Mouse (Mus musculus): ENCODE data around the gene Kctd12.

Kctd12 gene

GRCm38 (mm10) chr14:102962019-102962418 is 20.4 kb downstream of the Kctd12 start:
- no peak for DNase-seq

DNA sequence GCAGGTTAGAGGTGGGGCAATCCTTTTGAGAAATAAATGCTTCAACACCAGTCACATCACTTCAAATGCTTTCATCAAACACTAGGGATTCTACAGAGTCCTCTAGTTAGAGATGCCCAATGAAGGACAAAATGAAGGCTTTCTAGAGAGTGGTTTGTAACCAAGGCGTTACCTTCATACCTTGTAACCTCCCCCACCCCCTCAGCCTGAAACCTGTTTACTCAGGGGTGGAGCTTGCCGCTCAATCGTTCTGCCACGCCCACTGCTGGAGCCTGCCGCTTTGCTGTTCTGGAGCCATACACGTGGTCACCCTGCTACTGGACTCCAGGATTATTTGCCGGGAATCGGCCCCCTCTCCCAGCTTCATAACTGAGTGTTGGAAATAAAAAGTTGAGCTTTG is 28.9 kb downstream of the Kctd12 start:
- no peak for DNase-seq

GRCm38 (mm10) chr14:102951974-102952373 is 30.5 kb downstream of the Kctd12 start:
- no peak for DNase-seq

DNA sequence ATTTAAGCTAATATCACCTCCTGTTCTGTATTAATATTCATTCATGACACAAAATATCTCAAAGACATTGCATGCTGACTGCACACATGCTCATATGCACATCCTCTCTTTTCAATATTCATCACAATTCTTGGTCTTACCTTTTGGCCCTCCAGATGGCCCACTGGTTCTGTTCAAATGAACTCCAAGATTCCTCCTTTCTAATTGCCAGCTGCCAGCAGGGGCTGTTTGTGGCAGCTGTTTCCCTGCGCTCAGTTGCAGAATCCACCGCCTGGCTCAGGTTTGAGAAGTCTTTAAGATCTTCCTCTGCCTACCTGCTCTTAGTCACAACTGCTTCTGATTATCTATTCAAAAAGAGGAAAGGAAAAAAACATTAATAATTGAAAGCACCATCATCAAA is 34.6 kb downstream of the Kctd12 start:
- no peak for DNase-seq

GRCm38 (mm10) chr14:102942222-102942843 is 40.1 kb downstream of the Kctd12 start:
- DNase-seq = no peak

- DNase-seq = no peak
These were observed 47.6 kb downstream of the Kctd12 start for GRCm38 (mm10) chr14:102934878-102935277.

- no peak for DNase-seq
These were observed 51.5 kb downstream of the Kctd12 start for GRCm38 (mm10) chr14:102930933-102931332.

GRCm38 (mm10) chr14:102929545-102929944 is 52.9 kb downstream of the Kctd12 start:
- no peak for DNase-seq

DNA sequence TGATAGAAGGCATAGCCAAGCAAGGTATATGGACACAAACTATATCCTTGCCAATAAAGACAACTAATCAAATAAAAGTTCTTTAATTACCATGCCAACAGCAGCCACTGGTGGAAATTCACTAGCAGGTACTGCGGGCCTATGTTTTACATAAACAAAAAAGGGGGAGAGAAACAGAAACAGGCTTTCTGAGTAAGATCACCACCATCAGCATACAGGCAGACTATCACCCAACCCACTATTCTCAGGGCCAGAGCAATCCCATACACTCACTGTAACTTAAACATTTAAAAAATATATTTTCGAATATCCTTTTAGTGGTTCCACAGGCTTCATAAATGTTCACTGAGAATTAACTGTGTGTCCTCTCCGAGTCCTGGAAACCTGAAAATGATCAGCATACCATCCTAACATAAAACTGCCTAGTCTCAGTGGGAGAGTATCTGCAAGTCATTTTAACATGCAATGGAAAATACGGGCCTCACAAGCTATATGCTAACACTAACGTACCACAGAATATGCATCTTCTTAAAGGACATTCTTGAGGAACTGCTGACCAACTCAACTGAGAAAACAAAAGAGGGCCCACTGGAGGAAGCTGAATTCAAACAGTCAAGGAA is 54.5 kb downstream of the Kctd12 start:
- no peak for DNase-seq
